Mouse (Mus musculus) neural tube, embryonic 14.5 days (tissue): ENCODE data around the gene Nup188. TPM values are rescaled to one million over a fixed set of nuclear protein-coding genes. Genes with fewer than 3 reads are reported as not detected.

Experiments
- ATAC-seq: fragments of 200-750 bp; cut with Nextera tagmentation; 2 replicates; pipeline ENCODE4 v1.8.0; 2017; ENCODE audit warnings: low read depth, mild to moderate bottlenecking, moderate TSS enrichment, moderate library complexity
- H3K27ac ChIP-seq: fragments of 300-500 bp; sonication (generic); 2 replicates; pipeline ENCODE4 v1.5.1; 2014; ENCODE audit warnings: low read depth, mild to moderate bottlenecking, control low read depth, low read length, moderate library complexity, mixed read lengths
- H3K27me3 ChIP-seq: fragments of 300-500 bp; sonication (generic); 2 replicates; pipeline ENCODE4 v1.6.1; 2014; ENCODE audit warnings: low read length; ENCODE audit not compliant: control insufficient read depth, insufficient read depth
- H3K36me3 ChIP-seq: fragments of 300-500 bp; sonication (generic); 2 replicates; pipeline ENCODE4 v1.6.1; 2014; ENCODE audit warnings: low read length, mixed read lengths; ENCODE audit not compliant: control insufficient read depth, insufficient read depth
- H3K4me1 ChIP-seq: fragments of 300-500 bp; sonication (generic); 2 replicates; pipeline ENCODE4 v1.6.1; 2014; ENCODE audit warnings: low read length; ENCODE audit not compliant: control insufficient read depth, insufficient read depth
- H3K4me2 ChIP-seq: fragments of 300-500 bp; sonication (generic); 2 replicates; pipeline ENCODE4 v1.6.1; 2014; ENCODE audit warnings: mild to moderate bottlenecking, low read depth, low read length, control low read depth
- H3K4me3 ChIP-seq: fragments of 300-500 bp; sonication (generic); 2 replicates; pipeline ENCODE4 v1.5.1; 2014; ENCODE audit warnings: low read depth, low read length, control low read depth, mixed read lengths
- H3K9ac ChIP-seq: fragments of 300-500 bp; sonication (generic); replicated peaks from 2 replicates; pipeline ENCODE4 v1.6.1; 2014; ENCODE audit warnings: low read depth, mild to moderate bottlenecking, control low read depth, low read length, mixed read lengths
- H3K9me3 ChIP-seq: fragments of 300-500 bp; sonication (generic); 2 replicates; pipeline ENCODE4 v1.6.1; 2016; ENCODE audit warnings: low read length; ENCODE audit not compliant: control insufficient read depth
- WGBS: fragments of 180-500 bp; shearing (Covaris S2); extraction: QIAGEN DNeasy Blood & Tissue Kit; methylation state at CpG from one replicate; pipeline ENCODE4 v1.1.7; 2014; 5-methylcytosine and 5-hydroxymethylcytosine counted together
- polyA plus RNA-seq: library from polyadenylated mRNA; unstranded; fragments of >200 nt; fragmentation: Nextera tagmentation; extraction: Ambion mirVana; gene quantifications from 2 replicates; pipeline ENCODE4 v1.2.1, GENCODE M21; 2014

Gene Nup188
- polyA plus RNA-seq, 1 experiment from 2014 or later, result 25.3 TPM

- H3K27ac ChIP-seq, result no peak overlapping the region
- H3K4me2 ChIP-seq, result peak overlapping the region; percentile 96
- no peak overlapping the region for H3K9ac ChIP-seq
- H3K27me3 ChIP-seq, result no peaks in the 10 kb centered on the region
- ATAC-seq, result no peak
- 100% methylated on average over 2 of the region's 2 CpGs for WGBS
- peaks cover 28% of the 10 kb centered on the region for H3K36me3 ChIP-seq
- peaks cover 12% of the 10 kb centered on the region for H3K4me1 ChIP-seq
- H3K9me3 ChIP-seq, result no peaks in the 10 kb centered on the region
- H3K4me3 ChIP-seq, result no peak overlapping the region
These were observed 79.3 kb downstream of the Nup188 start for GRCm38 (mm10) chr2:30365281-30366069.

DNA sequence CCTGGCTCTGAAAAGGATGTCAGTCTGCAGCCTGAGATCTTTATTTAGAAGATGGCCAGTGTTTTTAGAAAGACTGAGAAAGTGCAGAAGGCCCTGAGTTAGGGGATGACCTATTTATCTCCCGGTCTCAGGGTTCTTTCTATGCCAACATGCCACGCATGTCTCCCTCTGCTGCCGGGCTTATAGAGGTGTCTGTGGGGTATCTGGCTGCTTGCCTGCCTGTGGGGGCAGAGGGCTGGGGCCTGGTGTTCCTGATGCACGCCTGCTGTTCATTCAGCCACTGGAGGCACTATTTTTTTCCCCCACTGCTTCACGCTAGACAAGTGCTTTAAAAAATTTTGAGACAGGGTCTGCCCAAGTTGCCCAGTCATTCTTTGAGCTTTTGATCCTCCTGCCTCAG is 80.0 kb downstream of the Nup188 start:
- Histone ChIP-seq H3K9ac (no peak overlapping the region), H3K9me3 (no peaks in the 10 kb centered on the region), H3K36me3 (peaks cover 35% of the 10 kb centered on the region), H3K27ac (no peak overlapping the region), H3K27me3 (no peaks in the 10 kb centered on the region), H3K4me1 (peaks cover 12% of the 10 kb centered on the region), H3K4me3 (no peak overlapping the region), H3K4me2 (no peak overlapping the region)
- ATAC-seq, result no peak
- 67% methylated on average over 5 of the region's 5 CpGs for WGBS

DNA sequence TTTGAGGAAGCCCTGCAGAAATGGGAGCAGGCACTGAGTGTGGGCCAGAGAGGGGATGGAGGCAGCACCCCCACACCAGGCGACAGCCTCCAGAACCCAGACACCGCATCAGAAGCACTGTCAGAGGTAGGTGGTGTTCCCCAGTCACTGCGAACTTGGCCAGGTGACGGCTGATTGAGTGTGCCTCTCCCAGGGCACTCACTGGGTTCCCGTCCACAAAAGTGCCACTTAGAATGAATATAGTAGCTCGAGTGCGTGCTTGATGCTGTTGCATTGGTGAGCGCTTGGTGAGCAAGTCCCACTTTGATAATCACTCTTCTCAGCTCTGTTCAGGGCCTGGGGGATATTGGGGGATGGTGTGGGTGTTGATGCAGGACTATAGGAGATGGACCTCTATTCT is 85.3 kb downstream of the Nup188 start:
- Histone ChIP-seq H3K9me3 (no peaks in the 10 kb centered on the region), H3K4me2 (no peak overlapping the region), H3K27ac (no peak overlapping the region), H3K4me1 (no peaks in the 10 kb centered on the region), H3K27me3 (no peaks in the 10 kb centered on the region), H3K4me3 (no peak overlapping the region), H3K36me3 (peaks cover 65% of the 10 kb centered on the region), H3K9ac (no peak overlapping the region)
- ATAC-seq, result no peak
- WGBS, result over 99% methylated on average over 8 of the region's 8 CpGs

DNA sequence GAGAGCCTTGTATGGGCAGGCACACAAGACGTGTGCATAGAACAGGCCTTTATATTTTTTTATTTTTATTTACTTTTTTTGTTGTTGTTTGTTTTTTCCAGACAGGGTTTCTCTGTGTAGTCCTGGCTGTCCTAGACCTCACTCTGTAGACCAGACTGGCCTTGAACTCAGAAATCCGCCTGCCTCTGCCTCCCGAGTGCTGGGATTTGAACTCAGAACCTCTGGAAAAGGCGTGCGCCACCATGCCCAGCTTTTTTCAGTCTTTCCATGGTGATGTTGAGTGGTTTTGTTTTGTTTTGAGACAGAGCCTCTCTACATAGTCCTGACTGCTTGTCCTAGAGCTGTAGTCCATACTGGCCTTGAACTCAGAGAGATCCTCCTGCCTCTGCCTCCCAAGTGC is 86.5 kb downstream of the Nup188 start:
- no peak overlapping the region for H3K4me3 ChIP-seq
- ATAC-seq, result no peak
- no peaks in the 10 kb centered on the region for H3K4me1 ChIP-seq
- no peak overlapping the region for H3K27ac ChIP-seq
- WGBS, result 97% methylated on average over 5 of the region's 5 CpGs
- H3K9ac ChIP-seq, result no peak overlapping the region
- H3K4me2 ChIP-seq, result no peak overlapping the region
- peaks cover 66% of the 10 kb centered on the region for H3K36me3 ChIP-seq
- H3K27me3 ChIP-seq, result no peaks in the 10 kb centered on the region
- no peaks in the 10 kb centered on the region for H3K9me3 ChIP-seq

GRCm38 (mm10) chr2:30375893-30376292 is 89.7 kb downstream of the Nup188 start:
- no peak for ATAC-seq
- H3K27me3 ChIP-seq, result no peaks in the 10 kb centered on the region
- peaks cover 59% of the 10 kb centered on the region for H3K36me3 ChIP-seq
- WGBS, result 95% methylated on average over 10 of the region's 10 CpGs
- no peak overlapping the region for H3K4me3 ChIP-seq
- no peak overlapping the region for H3K4me2 ChIP-seq
- H3K27ac ChIP-seq, result no peak overlapping the region
- H3K9ac ChIP-seq, result no peak overlapping the region
- H3K9me3 ChIP-seq, result no peaks in the 10 kb centered on the region
- H3K4me1 ChIP-seq, result no peaks in the 10 kb centered on the region

DNA sequence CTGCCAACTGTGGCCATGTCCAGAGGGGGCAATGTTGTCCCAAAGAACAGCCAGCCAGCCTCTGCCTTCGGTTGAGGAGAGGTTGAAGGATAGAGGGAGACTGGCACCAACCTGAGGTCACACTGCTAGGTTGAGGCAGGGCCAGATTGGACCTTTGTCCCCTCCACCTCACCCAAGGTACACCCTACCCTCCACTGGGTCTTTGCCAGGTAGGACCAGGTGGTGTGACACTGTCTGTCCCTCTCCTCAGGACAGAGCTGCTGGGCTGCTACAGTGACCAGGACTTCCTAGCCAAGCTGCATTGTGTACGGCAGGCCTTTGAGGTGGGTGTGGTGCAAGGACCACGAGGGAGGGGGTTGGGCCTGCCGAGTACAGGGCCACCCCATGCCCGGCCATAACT is 91.5 kb downstream of the Nup188 start:
- WGBS, result 94% methylated on average over 5 of the region's 5 CpGs
- Histone ChIP-seq H3K9me3 (no peaks in the 10 kb centered on the region), H3K27me3 (no peaks in the 10 kb centered on the region), H3K36me3 (peaks cover 51% of the 10 kb centered on the region), H3K27ac (no peak overlapping the region), H3K4me1 (no peaks in the 10 kb centered on the region), H3K4me3 (no peak overlapping the region), H3K4me2 (no peak overlapping the region), H3K9ac (no peak overlapping the region)
- ATAC-seq, result no peak

GRCm38 (mm10) chr2:30379307-30379706 is 93.1 kb downstream of the Nup188 start:
- Histone ChIP-seq H3K4me3 (no peak overlapping the region), H3K27ac (no peak overlapping the region), H3K4me1 (no peaks in the 10 kb centered on the region), H3K36me3 (peaks cover 49% of the 10 kb centered on the region), H3K9ac (no peak overlapping the region), H3K9me3 (no peaks in the 10 kb centered on the region), H3K27me3 (no peaks in the 10 kb centered on the region), H3K4me2 (no peak overlapping the region)
- 93% methylated on average over 7 of the region's 7 CpGs for WGBS
- no peak for ATAC-seq

DNA sequence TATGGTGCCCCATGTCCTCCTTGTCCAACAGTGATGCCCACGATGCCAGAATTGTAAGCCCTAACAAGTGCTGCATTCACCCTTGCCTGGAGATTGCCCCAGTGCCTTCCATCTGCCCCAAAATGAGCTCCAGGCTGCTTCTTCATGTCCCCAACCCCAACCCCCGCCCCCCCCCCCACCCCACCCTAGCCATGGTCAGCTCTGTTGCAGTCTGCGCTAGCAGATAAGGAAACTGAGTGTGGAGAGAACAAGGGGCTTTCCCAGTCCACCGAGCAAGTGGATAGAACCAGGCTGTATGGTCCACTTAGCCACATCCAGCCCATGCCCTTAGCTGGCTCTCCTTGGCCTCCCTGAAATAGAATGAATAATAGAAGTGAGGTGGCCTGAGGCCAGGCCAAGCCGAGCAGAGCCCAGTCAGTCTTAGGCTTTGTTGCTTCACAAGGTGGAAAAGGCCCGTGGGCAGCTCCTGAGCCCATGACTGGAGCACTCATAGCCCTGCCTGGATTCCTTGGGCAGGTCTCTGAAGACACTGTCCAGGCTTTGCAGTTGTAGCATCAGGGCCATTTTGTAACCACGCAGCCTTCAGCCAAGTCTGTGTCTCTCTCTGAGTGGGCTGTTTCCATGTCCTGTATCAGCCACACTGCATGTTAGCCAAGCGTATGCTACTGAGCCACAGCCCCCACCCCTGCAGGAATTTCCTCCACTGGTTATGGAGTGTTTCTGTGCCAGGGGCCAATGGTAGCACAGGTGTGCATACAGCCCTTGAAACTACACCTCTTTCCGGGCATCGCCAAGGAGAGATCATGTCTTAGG is 94.6 kb downstream of the Nup188 start:
- Histone ChIP-seq H3K9me3 (no peaks in the 10 kb centered on the region), H3K9ac (no peak overlapping the region), H3K4me2 (no peak overlapping the region), H3K4me3 (no peak overlapping the region), H3K4me1 (no peaks in the 10 kb centered on the region), H3K36me3 (peaks cover 47% of the 10 kb centered on the region), H3K27ac (no peak overlapping the region), H3K27me3 (no peaks in the 10 kb centered on the region)
- 90% methylated on average over 10 of the region's 10 CpGs for WGBS
- ATAC-seq, result no peak

DNA sequence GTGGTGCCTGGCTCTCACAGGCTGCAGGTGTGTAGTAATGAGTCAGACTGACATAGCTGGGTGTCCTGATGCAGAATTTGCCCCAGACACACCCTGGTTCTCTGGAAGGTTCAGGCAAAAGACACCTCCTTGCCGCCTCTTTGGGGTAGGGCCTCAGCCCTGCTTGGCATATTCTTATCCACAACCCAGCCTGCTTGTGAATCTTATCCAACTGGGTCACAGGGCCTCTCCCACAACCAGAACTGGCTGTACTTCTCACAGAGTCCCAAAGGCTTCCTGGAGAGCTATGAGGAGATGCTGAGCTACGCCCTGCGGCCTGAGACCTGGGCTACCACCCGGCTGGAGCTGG is 95.2 kb downstream of the Nup188 start:
- Histone ChIP-seq H3K9me3 (no peaks in the 10 kb centered on the region), H3K27me3 (no peaks in the 10 kb centered on the region), H3K4me2 (no peak overlapping the region), H3K4me3 (no peak overlapping the region), H3K9ac (no peak overlapping the region), H3K36me3 (peaks cover 41% of the 10 kb centered on the region), H3K27ac (no peak overlapping the region), H3K4me1 (no peaks in the 10 kb centered on the region)
- 93% methylated on average over 4 of the region's 4 CpGs for WGBS
- ATAC-seq, result no peak
